Mouse (Mus musculus): Measurements from ENCODE around the gene Nacc1. TPM values are rescaled to one million over a fixed set of nuclear protein-coding genes. Genes with fewer than 3 reads are reported as not detected.
"Not testable (repeated sequence)": the region's sequence is repeated elsewhere in the genome, so short reads cannot be mapped to it uniquely, and the experiment has no call there.

Gene Nacc1
- polyA plus RNA-seq, 1 experiment from 2014 or later = 25.6 TPM

DNA sequence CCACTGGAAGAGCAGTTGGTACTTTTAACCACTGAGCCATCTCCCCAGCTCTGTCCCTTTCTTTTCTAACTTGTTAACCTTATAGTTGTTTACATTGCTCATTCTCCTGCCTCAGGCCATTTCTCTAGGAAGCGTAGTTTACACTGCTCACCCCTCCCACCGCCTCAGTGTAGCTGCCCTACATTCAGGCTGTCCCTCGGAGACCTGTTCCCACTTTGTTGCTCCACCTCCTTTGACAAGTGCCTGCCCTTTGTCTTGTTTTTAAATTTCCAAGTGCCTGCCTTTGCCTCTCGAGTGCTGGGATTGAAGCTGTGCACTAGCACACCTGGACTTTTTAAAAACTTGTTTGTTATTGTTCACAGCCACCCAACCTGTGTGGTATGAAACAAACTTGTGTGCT, 5.7 kb upstream of the Nacc1 start:
- H3K4me1 ChIP-seq = peaks cover 19% of the 10 kb centered on the region

DNA sequence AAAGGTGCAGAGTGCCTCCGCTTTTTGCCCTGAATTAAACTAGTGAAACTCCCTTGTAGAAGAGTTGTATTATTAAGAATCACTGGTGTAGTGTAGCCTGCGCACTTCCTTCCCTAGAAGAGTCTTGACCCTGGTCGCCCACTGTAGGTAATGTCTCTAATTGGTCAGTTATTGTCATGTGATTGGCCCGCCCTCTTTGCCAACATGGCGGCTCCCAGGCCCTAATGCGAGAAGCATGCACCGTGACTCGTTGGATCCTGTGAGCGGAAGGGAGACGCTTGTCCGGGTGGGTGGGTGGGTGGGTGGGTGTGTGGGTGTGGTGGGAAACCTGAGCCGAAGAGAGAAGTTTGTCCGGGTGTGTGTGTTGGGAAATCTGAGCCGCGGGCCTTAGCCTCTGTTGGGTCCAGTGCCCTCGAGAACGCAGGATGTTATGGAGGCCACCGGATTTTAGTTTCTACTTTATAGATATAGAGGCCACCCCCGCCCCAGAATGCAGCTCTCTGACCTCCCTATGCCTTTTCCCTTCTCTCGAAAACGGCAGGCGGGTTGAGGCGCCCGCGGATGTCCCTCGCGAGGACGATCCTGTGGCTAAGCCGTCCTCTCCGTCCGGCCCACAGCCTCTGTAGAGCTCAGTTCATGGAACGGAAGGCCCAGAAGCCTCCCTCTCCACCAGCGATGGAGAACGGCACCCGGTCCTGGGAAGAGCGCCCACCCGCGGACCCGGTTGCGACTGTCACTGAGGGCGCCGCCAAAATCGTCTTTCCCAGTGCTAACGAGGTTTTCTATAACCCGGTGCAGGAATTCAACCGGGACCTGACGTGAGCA, 1.6 kb upstream of the Nacc1 start:
- WGBS = 0% methylated on average over 47 of the region's 47 CpGs
- peak overlapping the region; percentile 72 for H3K27ac ChIP-seq
- H3K9ac ChIP-seq = peak overlapping the region; percentile 80
- peak overlapping the region; percentile 99 for H3K4me3 ChIP-seq (replicated peaks)
- peak; percentile 83 for ATAC-seq (replicated peaks; ENCODE audit: low FRiP score)
- no peaks in the 10 kb centered on the region for H3K27me3 ChIP-seq
- H3K36me3 ChIP-seq = peaks cover 31% of the 10 kb centered on the region
- H3K9me3 ChIP-seq (replicated peaks) = no peaks in the 10 kb centered on the region
- H3K4me1 ChIP-seq = peaks cover 49% of the 10 kb centered on the region
- H3K4me2 ChIP-seq = peak overlapping the region; percentile 90

More for the DNA sequence above, 5.7 kb upstream of the Nacc1 start:
- Histone ChIP-seq H3K27ac (no peak overlapping the region), H3K9me3 (replicated peaks) (no peaks in the 10 kb centered on the region), H3K4me3 (replicated peaks) (no peak overlapping the region), H3K9ac (no peak overlapping the region), H3K36me3 (peaks cover 69% of the 10 kb centered on the region), H3K27me3 (no peaks in the 10 kb centered on the region), H3K4me2 (no peak overlapping the region)
- no peak for ATAC-seq (replicated peaks; ENCODE audit: low FRiP score)
- WGBS = 83% methylated on average over 4 of the region's 4 CpGs

DNA sequence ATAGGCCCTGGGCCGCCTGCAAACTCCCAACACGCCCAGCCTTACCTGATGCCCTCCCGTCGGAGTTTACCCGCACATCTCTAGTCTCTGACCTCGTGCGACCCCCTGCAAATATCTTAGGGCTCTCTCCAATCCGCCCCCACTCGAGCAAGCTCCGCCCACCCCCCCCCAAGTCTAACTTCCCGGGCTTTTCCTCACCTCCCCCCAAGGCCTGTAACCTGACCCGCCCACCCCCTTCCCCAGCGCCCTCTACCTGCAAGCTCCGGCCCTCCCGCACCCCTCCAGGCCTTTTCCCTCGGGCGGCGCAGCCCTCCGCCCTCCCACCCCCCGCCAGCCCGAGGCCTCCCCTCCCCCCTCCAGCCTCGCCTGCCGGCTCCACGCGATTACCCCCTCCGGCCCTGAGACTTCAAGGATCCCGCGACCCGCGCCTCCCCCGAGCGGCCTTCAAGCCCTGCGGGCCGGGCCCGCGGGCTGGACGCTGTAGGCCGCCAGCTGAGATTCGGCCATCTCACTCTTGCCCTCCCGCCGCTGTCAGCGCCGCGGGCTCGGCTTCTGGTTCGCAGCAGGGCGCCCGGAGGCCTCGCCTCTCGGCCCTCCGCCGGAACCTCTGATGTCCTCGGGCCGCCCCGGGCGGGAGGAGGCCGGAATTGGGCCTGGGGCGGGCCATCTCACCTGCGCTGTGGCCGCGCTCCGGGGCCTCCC, 508 bp downstream of the Nacc1 start:
- peak overlapping the region; percentile 90 for H3K4me2 ChIP-seq
- peak overlapping the region; percentile 99 for H3K9ac ChIP-seq
- 0% methylated on average over 56 of the region's 62 CpGs for WGBS
- H3K36me3 ChIP-seq = peaks cover 30% of the 10 kb centered on the region
- H3K9me3 ChIP-seq (replicated peaks) = no peaks in the 10 kb centered on the region
- H3K27me3 ChIP-seq = no peaks in the 10 kb centered on the region
- peaks cover 55% of the 10 kb centered on the region for H3K4me1 ChIP-seq
- peak; percentile 47 for ATAC-seq (replicated peaks; ENCODE audit: low FRiP score)
- peak overlapping the region; percentile 99 for H3K4me3 ChIP-seq (replicated peaks)
- H3K27ac ChIP-seq = peak overlapping the region; percentile 95

DNA sequence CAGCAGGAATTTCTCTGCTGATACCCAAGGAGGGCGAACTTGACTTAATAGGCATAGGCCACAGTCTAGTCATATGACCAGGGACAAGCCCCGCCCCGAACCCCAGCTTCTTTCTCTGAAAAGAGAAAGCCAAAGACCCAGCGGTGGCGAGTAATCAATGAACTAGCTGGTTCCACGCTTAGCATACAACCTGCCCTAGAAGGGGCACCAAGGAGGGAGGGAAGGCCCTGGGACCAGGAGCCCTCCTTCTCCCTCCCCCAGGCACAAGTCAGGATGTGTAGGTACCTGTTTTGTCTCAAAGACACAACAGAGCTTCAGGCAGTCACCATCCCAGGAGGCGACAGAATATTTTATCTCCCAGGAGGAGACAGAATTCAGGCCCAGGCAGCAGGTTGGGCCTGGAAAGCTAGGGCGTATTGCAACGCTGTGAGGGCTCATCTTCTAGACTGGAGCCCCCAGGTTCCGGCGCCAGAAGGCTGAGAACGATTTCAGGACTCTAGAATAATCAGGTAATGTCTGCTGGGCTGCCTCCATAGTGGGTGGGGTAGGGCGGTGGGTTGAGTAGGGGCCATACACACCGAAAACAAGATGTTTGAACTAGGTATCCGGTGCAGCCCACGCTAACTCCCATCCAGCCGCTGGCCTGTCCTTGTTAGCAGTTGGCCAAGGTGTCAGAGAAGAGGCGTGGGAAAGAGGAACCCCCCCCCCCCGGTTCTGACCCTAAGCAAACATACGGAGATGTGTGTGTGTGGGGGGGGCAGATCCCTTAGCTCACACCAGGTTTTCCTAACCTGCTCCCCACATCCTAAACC, 1.3 kb downstream of the Nacc1 start, which contains the start of gene Trmt1:
Trmt1 (plus strand) TSS at position 117 of the 812 bp plus-strand sequence.
- WGBS = 13% methylated on average over 20 of the region's 20 CpGs
- peaks cover 32% of the 10 kb centered on the region for H3K36me3 ChIP-seq
- peak; percentile 9 for ATAC-seq (replicated peaks; ENCODE audit: low FRiP score)

DNA sequence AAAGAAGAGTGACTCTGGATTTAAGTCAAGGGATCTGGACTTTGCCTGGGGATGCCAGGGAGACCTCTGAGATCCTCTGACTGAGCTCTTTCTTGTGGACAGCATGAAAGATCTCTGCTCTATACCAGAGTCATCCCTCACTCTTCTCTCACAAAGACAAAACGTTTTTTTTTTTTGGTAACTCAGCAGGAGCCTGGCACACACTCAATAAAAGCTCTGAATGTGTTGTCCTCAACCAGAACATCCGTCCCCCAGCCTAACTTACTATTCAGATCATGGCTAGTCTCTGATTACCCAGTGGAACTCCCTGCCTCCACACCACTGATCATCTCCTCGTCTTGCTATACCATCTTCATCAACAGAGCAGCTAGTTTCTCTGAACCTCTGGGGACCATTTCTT, 3.1 kb downstream of the Nacc1 start:
- no peaks in the 10 kb centered on the region for H3K27me3 ChIP-seq
- H3K4me2 ChIP-seq = no peak overlapping the region
- 68% methylated on average over 3 of the region's 3 CpGs for WGBS
- no peak for ATAC-seq (replicated peaks; ENCODE audit: low FRiP score)
- H3K4me1 ChIP-seq = peaks cover 43% of the 10 kb centered on the region
- H3K27ac ChIP-seq = no peak overlapping the region
- no peak overlapping the region for H3K4me3 ChIP-seq (replicated peaks)
- H3K9me3 ChIP-seq (replicated peaks) = no peaks in the 10 kb centered on the region
- H3K36me3 ChIP-seq = peaks cover 29% of the 10 kb centered on the region
- H3K9ac ChIP-seq = no peak overlapping the region

More for the DNA sequence above, 1.3 kb downstream of the Nacc1 start, which contains the start of gene Trmt1:
- peaks cover 55% of the 10 kb centered on the region for H3K4me1 ChIP-seq
- peak within 1 kb of the TSS; percentile 95 for H3K27ac ChIP-seq
- peak within 1 kb of the TSS; percentile 99 for H3K4me3 ChIP-seq (replicated peaks)
- H3K4me2 ChIP-seq = peak within 1 kb of the TSS; percentile 90
- no peaks in the 10 kb centered on the region for H3K9me3 ChIP-seq (replicated peaks)
- peak within 1 kb of the TSS; percentile 99 for H3K9ac ChIP-seq
- H3K27me3 ChIP-seq = no peaks in the 10 kb centered on the region

DNA sequence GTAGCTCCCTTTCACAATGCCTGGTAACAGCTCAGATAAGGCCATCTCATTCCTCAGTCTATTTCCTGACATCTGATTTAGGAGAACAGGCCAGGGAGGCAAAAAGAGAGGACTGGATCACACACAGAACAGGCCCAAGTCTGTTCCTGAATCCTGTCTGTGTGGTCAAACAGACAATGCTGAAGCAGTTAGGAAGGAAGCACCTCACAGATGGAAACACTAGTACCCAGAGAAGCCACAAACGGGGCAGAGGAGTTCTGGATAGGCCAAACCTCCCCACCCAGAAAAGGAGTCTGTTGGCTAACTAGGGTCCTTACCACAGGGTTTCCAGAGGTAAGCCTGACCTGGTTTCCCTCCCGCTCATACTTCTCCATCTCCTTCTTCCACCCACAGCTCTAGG, 5.4 kb downstream of the Nacc1 start:
- H3K36me3 ChIP-seq = peaks cover 38% of the 10 kb centered on the region
- ATAC-seq (replicated peaks; ENCODE audit: low FRiP score) = no peak
- no peaks in the 10 kb centered on the region for H3K9me3 ChIP-seq (replicated peaks)
- no peak overlapping the region for H3K4me3 ChIP-seq (replicated peaks)
- 84% methylated on average over 2 of the region's 2 CpGs for WGBS
- no peak overlapping the region for H3K9ac ChIP-seq
- H3K27ac ChIP-seq = no peak overlapping the region
- peaks cover 32% of the 10 kb centered on the region for H3K4me1 ChIP-seq
- no peak overlapping the region for H3K4me2 ChIP-seq
- no peaks in the 10 kb centered on the region for H3K27me3 ChIP-seq

DNA sequence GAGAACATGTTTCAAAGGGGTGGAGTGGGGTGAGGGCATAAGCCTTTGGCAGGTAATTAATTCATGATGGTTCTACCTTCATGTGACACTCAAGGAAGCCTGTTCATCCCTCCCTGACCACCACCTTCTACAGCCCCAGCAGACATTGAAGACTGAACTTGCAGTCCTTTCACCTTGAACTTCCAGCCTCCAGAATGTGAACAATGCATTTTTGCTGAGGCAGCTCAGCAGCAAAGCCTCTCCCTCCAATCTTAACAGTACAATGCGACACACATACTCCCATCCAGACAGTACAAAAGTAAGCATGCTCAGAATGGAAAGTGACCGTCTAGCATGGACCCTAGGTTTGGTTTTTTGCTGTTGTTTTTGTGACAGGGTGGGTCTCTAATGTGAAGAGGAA, 6.2 kb downstream of the Nacc1 start:
- Histone ChIP-seq H3K4me3 (replicated peaks) (no peak overlapping the region), H3K9me3 (replicated peaks) (no peaks in the 10 kb centered on the region), H3K4me1 (peaks cover 27% of the 10 kb centered on the region), H3K4me2 (no peak overlapping the region), H3K36me3 (peaks cover 46% of the 10 kb centered on the region), H3K27ac (no peak overlapping the region), H3K9ac (no peak overlapping the region), H3K27me3 (no peaks in the 10 kb centered on the region)
- no peak for ATAC-seq (replicated peaks; ENCODE audit: low FRiP score)
- WGBS = 84% methylated on average over 2 of the region's 2 CpGs

DNA sequence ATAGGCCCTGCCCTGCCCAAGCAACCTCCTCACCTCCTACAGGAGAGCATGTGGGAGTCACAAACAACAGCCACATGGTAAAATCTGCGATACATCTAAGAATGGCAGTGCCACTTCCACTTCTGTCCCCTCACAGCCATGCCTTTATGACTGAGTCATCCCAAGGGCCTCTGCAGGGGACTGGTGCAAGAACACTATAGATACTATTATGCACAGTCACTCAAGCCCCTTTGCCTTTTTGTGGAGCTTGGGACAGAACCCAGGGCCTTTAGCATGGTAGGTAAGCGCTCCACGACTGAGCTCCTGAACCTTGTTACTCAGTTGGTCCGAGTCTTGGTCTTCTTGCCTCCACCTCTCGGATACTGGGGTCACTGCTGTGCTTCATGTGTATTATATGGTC, 10.4 kb downstream of the Nacc1 start:
- Histone ChIP-seq H3K4me3 (replicated peaks) (no peak overlapping the region), H3K4me1 (no peaks in the 10 kb centered on the region), H3K36me3 (peaks cover 68% of the 10 kb centered on the region), H3K27me3 (no peaks in the 10 kb centered on the region), H3K9me3 (replicated peaks) (no peaks in the 10 kb centered on the region), H3K27ac (no peak overlapping the region), H3K9ac (no peak overlapping the region), H3K4me2 (no peak overlapping the region)
- ATAC-seq (replicated peaks; ENCODE audit: low FRiP score) = no peak
- WGBS = 91% methylated on average over 5 of the region's 5 CpGs

DNA sequence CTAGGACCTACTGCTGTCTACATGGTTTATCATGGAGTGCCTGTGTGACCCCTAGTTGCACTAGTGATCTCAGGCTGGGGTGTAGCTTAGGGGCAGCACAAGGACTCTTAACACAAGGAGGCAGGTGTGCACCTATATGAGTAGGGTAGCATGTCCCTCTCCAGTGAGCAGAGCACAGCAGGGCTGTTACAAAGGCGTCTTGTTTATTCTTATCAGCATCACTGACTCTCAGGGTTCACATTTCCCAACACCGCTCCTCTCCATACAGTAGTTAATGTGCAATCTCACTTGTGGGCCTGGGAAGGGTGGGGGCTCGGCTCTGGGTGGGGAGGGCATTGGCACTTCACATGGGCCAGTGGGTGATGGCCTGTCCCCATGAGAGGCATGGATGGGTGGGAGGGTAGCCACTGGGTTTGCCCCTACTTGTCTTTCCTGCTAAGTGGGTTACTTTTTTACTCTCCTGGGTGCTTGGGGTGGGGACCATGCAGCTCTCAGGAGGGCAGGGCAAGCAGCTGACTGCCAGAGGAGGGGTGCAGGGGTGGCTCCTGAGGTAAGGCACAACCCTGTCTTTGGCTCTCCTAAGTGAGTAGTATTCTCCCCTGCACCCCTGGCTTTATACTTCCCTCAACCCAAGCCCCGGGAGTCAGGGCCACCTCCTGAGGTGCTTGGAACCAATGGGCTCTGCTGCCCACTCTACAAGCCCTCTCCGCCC, 17.2 kb downstream of the Nacc1 start:
- Histone ChIP-seq H3K36me3 (peaks cover 72% of the 10 kb centered on the region), H3K27ac (peak overlapping the region; percentile 82), H3K4me1 (peaks cover 24% of the 10 kb centered on the region)
- H3K9ac ChIP-seq; H3K9me3 ChIP-seq (replicated peaks); H3K27me3 ChIP-seq; H3K4me3 ChIP-seq (replicated peaks); H3K4me2 ChIP-seq: not testable (repeated sequence)
- ATAC-seq (replicated peaks; ENCODE audit: low FRiP score) = peak; percentile 47
- 75% methylated on average over 5 of the region's 5 CpGs for WGBS

DNA sequence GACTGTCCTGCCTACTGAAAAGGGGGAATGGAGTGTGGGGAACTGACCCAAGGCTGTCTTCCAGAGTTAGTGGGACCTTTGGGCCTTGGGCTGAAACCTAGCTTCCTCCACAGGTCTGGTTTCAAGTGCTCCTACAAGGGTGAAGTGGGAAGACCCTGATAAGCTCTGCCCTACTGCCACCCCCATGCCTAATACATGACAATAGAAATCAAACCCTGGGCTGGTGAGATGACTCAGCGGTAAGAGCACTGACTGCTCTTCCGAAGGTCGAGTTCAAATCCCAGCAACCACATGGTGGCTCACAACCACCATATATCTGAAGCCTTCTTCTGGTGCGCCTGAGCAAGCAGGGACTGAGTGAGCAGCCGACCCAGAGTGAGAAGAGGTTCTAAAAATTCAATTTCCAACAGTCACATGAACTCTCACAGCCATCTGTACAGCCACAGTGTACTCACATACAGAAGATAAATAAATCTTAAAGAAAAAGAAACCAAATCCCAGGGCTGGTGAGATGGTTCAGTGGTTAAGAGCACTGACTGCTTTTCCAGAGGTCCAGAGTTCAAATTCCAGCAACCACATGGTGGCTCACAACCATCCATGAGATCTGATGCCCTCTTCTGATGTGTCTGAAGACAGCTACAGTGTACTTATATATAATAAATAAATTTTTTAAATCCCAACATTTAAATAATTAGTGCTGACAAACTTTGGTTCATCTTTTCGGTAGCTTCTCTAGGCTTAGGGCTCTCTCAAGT, 18.8 kb downstream of the Nacc1 start:
- H3K27ac ChIP-seq = no peak overlapping the region
- H3K9me3 ChIP-seq (replicated peaks) = no peaks in the 10 kb centered on the region
- peaks cover 27% of the 10 kb centered on the region for H3K4me1 ChIP-seq
- no peak overlapping the region for H3K4me2 ChIP-seq
- 75% methylated on average over 6 of the region's 6 CpGs for WGBS
- no peak overlapping the region for H3K4me3 ChIP-seq (replicated peaks)
- H3K27me3 ChIP-seq = no peaks in the 10 kb centered on the region
- no peak overlapping the region for H3K9ac ChIP-seq
- H3K36me3 ChIP-seq = peaks cover 57% of the 10 kb centered on the region
- no peak for ATAC-seq (replicated peaks; ENCODE audit: low FRiP score)

DNA sequence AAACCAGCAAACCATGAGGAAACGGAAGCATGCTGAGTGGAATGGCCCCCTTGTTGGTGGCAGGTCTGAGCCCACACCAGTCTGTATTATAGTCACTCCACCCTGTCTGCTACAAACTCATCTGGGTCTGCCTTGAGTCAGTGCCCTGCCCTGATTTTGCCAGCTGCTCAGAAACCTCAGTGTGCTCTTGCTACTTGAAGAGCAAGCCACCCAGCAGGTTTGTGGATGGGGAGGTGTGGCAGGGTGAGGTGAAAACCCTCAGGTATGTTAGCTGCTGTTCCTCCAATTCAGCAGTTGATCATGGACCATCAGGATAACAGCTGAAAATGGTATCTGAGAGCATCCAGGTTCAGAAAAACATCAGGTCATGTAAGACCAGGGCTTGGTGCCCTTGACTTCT, 19.6 kb downstream of the Nacc1 start:
- Histone ChIP-seq H3K27me3 (no peaks in the 10 kb centered on the region), H3K9ac (no peak overlapping the region)
- no peak for ATAC-seq (replicated peaks; ENCODE audit: low FRiP score)

More for the DNA sequence above, 19.6 kb downstream of the Nacc1 start:
- Histone ChIP-seq H3K27ac (no peak overlapping the region), H3K36me3 (peaks cover 49% of the 10 kb centered on the region), H3K4me3 (replicated peaks) (no peak overlapping the region), H3K4me1 (peaks cover 34% of the 10 kb centered on the region), H3K4me2 (no peak overlapping the region), H3K9me3 (replicated peaks) (no peaks in the 10 kb centered on the region)
- WGBS = 88% methylated on average over 1 of the region's 1 CpGs

Data from kidney, embryonic 15.5 days (tissue).